Mouse (Mus musculus): Measurements from ENCODE around the gene Plekho1.
"Not testable (repeated sequence)": the region's sequence is repeated elsewhere in the genome, so short reads cannot be mapped to it uniquely, and the experiment has no call there.

The Plekho1 gene

DNA sequence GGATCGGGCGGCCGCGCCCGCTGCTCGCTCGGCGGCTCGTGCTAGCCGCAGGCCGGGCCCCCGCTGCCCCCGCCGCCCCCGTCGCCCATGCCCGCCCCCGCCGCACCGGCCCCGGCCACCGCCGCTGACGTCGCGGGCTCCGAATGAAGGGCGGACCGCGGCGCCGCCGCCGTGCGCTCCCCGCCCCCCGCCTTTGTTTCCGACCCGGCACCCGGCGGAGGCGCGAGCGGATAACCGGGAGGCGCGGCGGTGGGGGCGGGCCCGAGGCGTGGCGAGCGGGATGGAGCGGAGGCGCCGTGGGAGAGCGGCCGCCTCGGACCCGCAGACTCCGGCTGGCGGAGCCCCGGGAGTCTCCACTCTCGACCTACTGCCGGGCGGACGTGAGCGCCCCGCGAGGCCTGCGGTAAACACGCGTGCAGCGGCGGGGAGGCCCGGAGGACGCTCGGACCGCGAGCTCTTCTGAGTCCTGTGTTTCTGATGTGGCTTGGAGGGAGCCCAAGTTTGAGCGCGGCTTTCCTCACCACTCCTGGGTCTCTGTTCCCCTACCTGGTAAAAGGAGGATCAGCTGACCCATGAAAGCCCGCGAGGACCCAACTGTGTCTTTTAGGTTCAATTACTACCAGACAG lies at the start of gene Plekho1:
Gene Plekho1 (minus strand): TSS at position 200 of the 627 bp plus-strand sequence.
- peak; percentile 19 to 29 for DNase-seq (ENCODE audit: low read depth in 2 of 2, low spot score in 2 of 2)

DNA sequence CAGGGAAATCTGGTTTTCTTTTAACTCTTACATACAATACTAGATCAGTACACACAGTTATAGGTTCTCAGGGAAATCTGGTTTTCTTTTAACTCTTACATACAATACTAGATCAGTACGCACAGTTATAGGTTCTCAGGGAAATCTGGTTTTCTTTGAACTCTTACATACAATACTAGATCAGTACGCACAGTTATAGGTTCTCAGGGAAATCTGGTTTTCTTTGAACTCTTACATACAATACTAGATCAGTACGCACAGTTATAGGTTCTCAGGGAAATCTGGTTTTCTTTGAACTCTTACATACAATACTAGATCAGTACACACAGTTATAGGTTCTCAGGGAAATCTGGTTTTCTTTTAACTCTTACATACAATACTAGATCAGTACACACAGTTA lies 48.8 kb upstream of the Plekho1 start:
- not testable (repeated sequence) for DNase-seq (ENCODE audit: low read depth in 2 of 2, low spot score in 2 of 2)

DNA sequence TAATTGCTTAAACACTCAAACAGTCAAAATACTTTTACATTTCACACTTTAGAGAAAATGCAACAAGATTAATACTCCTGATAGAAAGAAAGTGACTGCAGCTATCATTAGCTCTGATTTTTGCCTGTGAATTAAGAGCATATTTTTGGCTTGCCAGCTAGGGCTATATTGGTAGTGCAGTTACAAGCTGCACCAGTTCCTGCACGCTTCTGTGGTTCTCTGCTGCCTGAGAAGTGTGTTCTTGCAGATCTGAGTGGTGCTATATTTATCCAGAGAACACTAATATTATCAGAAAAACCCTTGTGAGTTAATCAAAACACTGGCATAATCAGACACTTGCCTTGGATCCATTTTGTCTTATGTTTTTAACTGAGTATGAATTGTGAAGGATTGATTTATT lies 47.3 kb upstream of the Plekho1 start:
- no peak for DNase-seq (ENCODE audit: low read depth in 2 of 2, low spot score in 2 of 2)

DNA sequence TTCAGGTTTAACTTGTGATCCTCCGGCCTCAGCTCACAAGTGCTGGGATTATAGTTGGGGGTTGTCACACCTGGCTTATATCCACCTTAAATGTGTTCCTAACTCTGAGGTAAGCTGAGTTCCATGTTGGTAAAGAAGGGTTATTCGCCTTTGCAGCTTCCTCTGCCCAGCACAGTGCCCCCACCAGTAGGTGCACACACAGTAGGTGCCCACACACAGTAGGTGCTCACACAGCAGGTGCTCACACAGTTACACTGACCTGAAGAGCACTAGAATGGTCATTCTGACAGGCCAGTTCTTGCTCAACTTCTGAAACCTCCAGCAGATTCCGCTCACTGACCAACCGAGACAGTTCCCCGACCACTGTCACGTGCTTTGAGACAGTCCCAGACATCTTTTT lies 45.3 kb upstream of the Plekho1 start:
- DNase-seq (ENCODE audit: low read depth in 2 of 2, low spot score in 2 of 2), result no peak

DNA sequence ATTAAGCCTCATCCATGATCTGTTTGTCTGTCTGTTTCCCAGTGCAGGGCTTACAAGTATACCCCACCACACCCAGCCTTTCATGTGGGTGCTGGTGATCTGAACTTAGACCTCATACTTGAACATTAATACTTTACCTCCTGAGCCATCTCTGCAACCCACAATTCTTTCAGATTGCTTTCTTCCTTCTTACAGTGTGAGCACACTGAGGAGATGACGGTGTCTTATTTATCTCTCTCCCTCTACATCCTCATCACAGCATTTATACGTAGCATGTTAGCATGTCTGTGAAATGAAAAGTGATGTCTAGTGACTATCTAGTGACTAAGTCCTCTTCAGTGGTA lies 44.8 kb upstream of the Plekho1 start:
- peak; percentile 26 to 65 for DNase-seq (ENCODE audit: low read depth in 2 of 2, low spot score in 2 of 2)

DNA sequence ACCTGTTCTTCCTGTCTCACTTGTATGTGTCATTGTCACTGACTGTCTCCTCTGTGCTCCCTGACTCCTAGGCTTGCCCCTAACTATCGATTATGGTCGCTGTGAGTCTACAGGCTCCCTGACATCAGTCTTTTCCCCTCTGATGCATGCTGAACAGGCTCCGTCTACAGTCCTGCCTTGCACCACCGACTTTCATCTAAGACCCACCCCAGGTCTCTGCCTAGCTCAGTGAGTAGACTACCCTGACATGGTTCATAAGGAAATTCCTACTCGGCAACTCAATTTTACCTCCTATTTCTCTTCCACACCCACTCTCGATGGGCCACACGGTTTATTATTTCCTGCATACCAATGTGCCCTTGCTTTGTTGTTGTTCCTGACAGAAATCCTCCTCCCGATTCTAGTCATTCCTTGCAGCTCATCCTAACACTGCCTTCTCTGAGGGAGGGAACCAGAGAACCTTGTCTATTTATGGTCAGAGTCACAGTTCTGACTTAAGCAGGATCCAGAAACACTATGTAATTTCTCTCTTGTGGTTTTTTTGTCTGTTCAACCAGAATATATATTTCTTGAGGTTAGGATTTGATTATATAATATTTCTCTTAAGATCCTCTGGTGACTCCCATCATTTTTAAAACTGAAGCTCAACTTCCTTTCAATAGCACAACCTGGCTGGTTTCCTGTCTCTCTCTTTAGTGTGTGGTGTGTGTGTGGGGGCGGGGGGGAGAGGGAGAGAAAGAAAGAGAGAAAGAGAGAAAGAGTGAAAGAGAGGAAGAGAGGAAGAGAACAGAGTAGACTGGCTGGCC lies 44.3 kb upstream of the Plekho1 start:
- DNase-seq (ENCODE audit: low read depth in 2 of 2, low spot score in 2 of 2), result no peak

DNA sequence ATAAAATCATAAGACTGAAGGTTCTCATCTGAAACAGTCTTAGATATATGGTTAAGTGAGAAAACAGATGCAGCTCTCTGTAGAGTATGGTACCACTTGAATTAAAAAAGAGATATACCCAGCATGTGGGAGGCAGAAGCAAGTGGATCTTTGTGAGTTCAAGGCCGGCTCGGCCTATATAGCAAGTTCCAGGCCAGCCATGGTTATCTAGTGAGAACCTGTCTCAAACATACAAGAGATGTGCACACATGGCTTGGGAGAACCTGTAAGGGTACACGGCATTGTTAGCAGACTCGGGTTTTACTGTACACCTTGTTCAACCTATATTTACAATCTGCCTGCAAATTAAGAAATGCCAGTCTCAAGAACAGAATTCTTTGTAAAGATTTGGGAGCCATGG lies 43.0 kb upstream of the Plekho1 start:
- no peak for DNase-seq (ENCODE audit: low read depth in 2 of 2, low spot score in 2 of 2)

DNA sequence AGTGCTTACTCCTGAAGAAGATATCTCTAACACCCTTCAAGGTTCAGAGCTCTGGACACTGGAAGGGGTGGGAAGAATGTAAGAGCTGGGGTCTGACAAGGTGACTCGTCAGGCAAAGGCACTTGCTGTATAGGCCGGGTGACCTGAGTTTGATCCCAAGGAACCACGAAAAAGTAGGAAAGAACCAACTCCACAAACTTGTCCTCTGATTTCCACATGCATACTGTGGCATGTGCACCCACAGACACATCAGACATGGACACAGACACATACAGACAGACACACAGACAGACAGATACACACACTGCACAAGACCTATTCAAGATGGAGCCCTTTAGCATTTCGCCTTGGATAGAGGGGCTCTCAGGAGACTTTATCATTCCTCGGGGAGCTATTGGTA lies 42.4 kb upstream of the Plekho1 start:
- no peak for DNase-seq (ENCODE audit: low read depth in 2 of 2, low spot score in 2 of 2)

DNA sequence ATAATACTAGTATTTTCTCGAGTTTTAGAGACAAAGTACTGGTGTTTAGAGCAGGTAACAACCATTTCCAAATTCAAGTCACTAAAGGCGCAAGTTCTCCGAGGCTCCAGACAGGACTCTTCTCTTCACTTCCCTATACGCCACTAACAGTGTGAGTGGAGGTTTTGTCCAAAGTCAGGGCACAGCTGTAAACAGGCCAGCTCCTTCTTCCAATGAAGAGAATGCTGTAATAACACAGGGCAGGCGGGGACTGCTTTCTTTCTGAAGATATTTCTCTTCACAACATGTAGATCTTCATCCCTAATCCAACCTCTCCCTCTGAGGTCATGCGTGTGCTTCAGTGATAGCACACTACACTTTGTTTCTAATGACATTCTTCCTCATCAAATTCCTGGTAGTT lies 41.0 kb upstream of the Plekho1 start:
- DNase-seq (ENCODE audit: low read depth in 2 of 2, low spot score in 2 of 2), result no peak

DNA sequence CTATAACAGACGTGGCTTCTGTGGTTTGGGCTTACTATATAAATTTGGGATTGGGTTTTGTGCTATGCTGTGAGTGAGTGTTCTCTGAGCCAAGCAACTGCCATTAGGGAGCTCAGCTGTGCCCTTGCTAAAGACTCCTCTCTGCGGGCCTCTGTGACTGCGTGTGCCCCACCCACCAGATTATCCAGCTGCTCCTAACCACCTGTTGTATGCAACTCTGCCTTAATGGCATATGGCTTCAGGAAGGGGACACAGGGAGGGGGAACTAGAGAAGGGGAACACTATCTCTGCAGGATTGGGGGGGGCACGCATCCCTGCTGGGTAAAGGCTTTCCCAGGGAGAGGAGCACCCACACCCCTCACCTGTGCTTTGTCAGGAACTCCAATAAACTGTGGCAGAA lies 37.2 kb upstream of the Plekho1 start:
- no peak for DNase-seq (ENCODE audit: low read depth in 2 of 2, low spot score in 2 of 2)

DNA sequence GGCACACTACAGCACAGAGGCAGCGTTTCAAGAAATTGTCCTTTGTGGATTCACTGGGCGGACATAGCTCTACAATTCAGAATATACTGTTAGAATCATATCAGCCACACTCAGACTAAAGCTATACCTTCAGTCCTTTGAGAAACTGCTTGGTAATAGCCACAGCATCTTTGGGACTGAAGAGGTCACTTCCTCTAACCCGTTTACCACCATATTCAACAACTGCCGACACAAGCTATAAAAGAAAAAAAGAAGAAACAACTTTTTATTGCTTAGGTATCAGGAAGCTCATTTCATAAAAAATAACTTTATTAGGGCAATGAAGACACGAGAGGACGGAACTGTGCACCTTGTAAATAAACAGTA lies 36.8 kb upstream of the Plekho1 start:
- no peak for DNase-seq (ENCODE audit: low read depth in 2 of 2, low spot score in 2 of 2)

DNA sequence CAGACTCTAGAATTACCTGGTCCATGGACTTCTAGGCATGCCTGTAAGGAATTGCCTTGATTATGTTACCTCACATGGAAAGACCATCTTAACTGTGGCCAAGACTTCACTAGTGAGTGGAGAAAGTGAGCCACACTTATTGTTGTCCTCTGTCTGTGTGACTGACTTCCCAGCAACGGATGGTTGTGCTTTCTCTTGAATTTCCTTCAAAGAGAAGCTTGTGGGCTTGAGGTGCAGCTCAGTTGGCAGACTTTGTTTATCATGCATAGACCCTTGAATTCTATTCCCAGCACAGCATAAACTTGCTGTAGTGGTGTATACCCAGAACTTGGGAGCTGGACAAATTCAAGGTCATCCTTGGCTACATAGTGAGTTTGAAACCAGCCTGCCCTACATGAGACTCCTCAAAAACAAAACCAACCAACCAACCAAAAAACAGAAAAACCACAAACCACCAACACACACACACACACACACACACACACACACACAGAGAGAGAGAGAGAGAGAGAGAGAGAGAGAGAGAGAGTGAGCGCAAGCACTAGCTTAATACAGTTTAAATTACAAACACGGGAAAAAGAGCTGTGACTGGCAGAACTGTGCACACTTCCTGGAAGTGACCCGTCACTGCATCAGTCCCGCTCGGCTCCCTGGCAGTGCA lies 36.3 kb upstream of the Plekho1 start:
- peak; percentile 44 to 53 for DNase-seq (ENCODE audit: low read depth in 2 of 2, low spot score in 2 of 2)

DNA sequence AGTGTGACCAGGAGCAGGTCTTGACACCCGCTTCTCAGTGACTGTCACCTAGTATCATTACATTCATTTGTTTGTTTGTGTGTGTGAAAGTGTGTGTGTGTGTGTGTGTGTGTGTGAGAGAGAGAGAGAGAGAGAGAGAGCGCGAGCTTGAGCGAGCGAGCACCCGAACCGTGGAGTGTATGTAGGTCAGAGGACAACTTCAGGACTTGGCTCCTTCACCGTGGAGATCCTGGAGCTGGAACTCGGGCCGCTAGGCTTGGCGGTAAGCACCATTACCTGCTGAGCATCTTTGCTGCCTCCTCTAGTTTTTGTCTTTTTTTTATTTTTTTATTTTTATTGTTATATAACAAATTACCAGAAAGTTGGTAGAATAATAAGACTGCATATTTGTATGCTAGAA lies 34.0 kb upstream of the Plekho1 start:
- DNase-seq (ENCODE audit: low read depth in 2 of 2, low spot score in 2 of 2), result no peak

DNA sequence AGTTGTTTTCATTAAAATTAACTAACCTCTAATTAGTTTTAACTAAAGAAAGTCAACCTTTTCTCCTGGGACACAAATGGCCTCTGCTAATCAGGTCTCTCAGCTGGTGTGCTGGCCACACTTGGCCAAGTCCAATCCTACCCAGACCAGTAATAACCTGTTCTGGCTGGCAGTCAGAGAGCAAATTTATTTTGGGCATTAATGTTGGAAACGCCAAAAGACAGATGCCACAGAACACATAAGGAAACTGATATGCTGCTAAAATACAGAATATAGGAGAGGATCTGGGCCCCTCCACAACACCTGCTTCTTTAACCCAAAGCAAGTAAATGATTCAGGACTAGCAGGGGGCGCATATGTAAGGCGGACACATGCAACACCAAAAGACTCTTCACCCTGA lies 33.5 kb upstream of the Plekho1 start:
- no peak for DNase-seq (ENCODE audit: low read depth in 2 of 2, low spot score in 2 of 2)

DNA sequence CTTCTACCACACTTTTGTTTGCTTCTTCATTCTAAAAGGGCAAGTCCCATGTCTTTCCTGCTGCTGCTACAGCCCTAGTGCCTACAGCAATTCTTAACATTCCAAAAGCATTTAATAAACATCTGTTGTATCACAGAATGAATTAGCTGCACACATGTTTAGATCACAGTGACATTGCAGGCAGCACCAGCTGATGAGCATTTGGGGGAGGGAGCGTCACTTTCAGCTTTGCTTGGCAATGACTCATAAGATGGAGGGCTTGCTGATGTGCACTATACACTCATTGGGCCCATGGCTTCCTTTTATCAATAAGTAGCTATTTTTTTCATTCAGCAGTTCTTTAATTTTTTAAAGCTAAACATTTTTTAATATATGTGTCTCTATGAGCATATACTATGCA lies 32.1 kb upstream of the Plekho1 start:
- no peak for DNase-seq (ENCODE audit: low read depth in 2 of 2, low spot score in 2 of 2)

DNA sequence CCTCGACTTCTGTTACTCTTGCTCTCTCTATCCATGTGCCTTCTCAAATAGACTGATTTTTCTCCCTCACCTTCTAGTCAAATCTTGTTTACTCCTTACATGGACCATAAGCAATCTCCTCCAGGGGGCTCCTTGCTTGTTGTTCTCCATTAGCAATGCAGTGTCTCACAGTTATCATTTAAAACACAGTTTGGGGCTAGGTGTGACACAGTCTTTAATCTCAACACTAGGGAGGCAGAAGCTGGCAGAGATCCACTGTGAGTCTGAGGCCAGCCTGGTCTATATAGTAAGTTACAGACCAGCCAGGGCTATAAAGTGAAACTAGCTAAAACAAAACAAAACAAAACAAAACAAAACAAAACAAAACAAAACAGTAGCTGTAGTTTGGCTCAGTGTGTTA lies 31.3 kb upstream of the Plekho1 start:
- no peak for DNase-seq (ENCODE audit: low read depth in 2 of 2, low spot score in 2 of 2)

DNA sequence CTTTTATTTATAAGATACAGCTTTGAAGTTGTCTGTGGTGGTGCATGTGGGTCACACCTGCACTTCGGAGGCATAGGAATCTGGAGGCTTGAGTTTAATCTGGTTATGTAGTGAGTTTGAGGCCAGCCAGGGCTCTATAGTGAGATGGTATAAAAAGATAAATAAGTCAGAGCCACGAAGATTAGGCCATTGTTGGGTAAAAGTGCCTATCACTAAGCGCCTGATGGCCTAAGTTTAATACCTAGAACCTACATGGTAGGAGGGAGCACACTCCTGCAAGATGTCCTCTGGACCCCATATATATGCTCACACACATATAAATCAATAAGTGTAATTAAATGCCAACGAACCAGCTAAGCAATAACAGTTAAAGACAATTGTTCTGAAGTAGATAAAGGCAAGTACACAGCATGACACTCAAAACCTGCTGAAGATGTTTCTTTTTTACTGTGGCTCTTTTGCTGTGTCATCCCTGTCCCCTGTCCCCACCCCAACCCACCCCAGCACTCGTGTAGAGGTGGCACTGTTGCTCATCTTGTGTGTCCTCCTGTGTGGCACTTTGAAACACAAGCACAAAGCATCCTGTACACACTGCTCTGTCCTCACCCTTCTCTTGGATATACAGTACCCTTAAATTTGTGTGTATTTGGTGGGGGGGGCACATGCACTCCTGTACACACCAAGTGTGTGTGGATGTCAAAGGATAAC lies 25.8 kb upstream of the Plekho1 start:
- no peak for DNase-seq (ENCODE audit: low read depth in 2 of 2, low spot score in 2 of 2)

DNA sequence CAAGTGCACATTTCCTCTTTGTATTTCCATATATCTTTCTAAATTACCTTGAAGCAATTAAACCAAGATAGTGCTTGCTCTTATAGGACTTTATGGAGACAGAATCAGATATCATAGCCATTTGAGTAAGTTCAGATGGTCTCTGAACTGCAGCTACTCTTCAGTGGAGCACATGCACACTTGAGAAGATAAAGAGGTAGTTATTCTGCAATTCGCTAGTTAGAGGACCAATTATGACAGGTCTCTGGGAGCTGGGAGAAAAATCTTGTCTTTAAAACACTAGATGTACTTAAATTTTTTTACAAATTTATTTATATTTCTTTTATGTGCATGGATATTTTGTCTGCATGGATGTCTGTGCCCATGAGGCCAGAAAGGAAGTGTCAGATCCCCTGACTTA lies 24.9 kb upstream of the Plekho1 start:
- DNase-seq (ENCODE audit: low read depth in 2 of 2, low spot score in 2 of 2), result no peak

DNA sequence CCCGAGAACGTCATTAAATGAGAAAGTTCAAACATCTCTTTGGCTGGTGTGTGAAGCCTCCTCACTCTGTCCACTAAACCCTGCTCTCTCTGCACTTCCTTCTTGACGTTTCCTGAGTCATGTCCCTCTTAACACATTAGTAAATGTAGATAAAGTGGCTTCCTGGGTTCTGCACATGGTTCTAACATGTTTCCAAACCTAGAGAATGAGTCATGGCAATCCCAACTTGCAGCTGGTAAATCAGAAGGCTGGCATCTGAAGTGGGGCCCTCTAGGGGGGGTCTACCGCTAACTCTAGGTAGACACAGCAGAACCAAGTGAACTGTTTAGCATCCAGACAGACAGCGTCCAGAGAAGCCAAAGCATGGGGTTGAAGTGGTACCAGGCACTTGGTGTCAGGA lies 21.7 kb upstream of the Plekho1 start:
- no peak for DNase-seq (ENCODE audit: low read depth in 2 of 2, low spot score in 2 of 2)

DNA sequence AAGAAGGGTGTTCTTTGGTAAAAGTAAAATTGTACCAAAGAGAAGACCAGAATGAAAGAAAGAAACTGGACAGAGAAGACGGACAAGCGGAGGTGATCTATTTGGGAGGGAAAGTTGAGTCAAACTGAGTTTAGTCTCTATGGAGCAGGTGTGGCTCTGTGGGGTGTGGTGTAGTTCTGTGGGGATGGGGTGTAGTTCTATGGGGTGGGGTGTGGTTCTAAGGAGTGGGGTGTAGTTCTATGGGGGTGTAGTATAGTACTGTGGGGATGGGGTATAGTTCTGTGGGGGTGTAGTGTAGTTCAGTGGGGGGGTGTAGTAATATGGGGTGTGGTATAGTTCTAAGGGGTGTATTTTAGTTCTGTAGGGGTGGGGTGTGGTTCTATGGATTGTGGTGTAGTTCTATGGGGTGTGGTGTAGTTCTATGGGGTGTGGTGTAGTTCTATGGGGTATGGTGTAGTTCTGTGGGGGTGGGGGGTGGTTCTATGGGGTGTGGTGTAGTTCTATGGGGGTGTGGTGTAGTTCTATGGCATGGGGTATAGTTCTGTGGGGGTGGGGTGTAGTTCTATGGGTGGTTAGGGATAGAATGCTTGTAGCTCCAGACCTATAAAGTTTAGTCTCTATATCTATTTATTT lies 20.6 kb upstream of the Plekho1 start:
- no peak for DNase-seq (ENCODE audit: low read depth in 2 of 2, low spot score in 2 of 2)

DNA sequence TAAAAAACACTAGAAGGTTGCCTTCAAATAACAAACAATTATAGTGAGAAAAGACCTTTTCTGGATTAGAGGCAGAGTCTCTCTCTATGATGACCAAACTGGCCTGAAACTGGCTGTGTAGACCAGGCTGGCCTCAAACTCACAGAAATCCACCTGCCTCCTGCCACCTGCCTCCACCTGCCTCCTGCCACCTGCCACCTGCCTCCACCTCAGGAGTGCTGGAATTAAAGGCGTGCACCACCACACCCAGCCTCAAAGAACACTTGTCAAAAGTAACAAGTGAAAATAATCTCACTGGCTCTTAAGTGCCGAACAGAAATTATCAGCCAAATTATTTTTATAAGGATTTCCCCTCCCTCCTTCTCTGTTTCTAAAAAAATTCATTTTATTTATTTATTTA lies 19.9 kb upstream of the Plekho1 start:
- DNase-seq (ENCODE audit: low read depth in 2 of 2, low spot score in 2 of 2), result no peak

DNA sequence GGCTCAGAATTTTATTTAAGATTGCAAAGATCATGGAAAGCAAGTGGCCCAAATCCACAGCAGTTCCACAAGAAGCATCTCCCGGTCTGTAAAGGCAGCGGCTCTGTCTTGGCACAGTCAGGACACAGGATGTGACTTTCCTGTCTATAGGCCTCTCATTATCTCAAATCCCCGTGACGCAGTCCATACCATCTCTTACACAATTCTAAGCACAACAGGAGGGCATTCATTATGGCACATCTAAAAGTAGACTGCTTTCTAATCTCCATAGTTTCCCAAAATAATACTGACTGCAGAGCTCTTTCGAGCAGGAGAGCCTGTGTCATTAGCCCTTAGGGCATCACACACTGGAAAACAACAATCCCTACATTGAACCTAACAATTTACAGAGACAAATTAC lies 17.0 kb upstream of the Plekho1 start:
- DNase-seq (ENCODE audit: low read depth in 2 of 2, low spot score in 2 of 2), result no peak

Measured in CD8-positive naive resting alpha-beta T cell, adult 2 months (primary cell).